Mouse (Mus musculus): ENCODE data around the gene St3gal4. TPM values are rescaled to one million over a fixed set of nuclear protein-coding genes. Genes with fewer than 3 reads are reported as not detected.

St3gal4 gene
- polyA plus RNA-seq, 1 experiment from 2014 or later, result 10.7 TPM

- Histone ChIP-seq H3K4me2 (no peak overlapping the region), H3K4me3 (ENCODE audit: low read depth, low read length) (no peak overlapping the region), H3K27ac (ENCODE audit: low read depth, low read length) (no peak overlapping the region), H3K27me3 (ENCODE audit: control insufficient read depth, insufficient read depth, low read length) (0 out of 2 replicates have a peak, but pooled peaks cover 2% of the 10 kb centered on the region), H3K4me1 (ENCODE audit: control insufficient read depth, insufficient read depth, low read length) (0 out of 2 replicates have a peak, but pooled peaks cover 2% of the 10 kb centered on the region), H3K9me3 (ENCODE audit: control insufficient read depth, low read length) (no peaks in the 10 kb centered on the region), H3K9ac (ENCODE audit: low read length) (no peak overlapping the region), H3K36me3 (ENCODE audit: control insufficient read depth, insufficient read depth, low read length) (no peaks in the 10 kb centered on the region)
- ATAC-seq (ENCODE audit: low FRiP score), result 0 out of 2 replicates have a peak, but pooled peaks have one; percentile 8
- no peak for DNase-seq (ENCODE audit: low spot score, missing footprints)
- 64% methylated on average over 11 of the region's 11 CpGs for WGBS
Observed at GRCm38 (mm10) chr9:35020015-35020653, 98.9 kb downstream of the St3gal4 start.

GRCm38 (mm10) chr9:35019372-35019771 is 99.7 kb downstream of the St3gal4 start:
- Histone ChIP-seq H3K9ac (ENCODE audit: low read length) (no peak overlapping the region), H3K4me1 (ENCODE audit: control insufficient read depth, insufficient read depth, low read length) (no peaks in the 10 kb centered on the region), H3K4me2 (no peak overlapping the region), H3K27ac (ENCODE audit: low read depth, low read length) (no peak overlapping the region), H3K4me3 (ENCODE audit: low read depth, low read length) (no peak overlapping the region), H3K9me3 (ENCODE audit: control insufficient read depth, low read length) (no peaks in the 10 kb centered on the region), H3K36me3 (ENCODE audit: control insufficient read depth, insufficient read depth, low read length) (no peaks in the 10 kb centered on the region), H3K27me3 (ENCODE audit: control insufficient read depth, insufficient read depth, low read length) (0 out of 2 replicates have a peak, but pooled peaks cover 2% of the 10 kb centered on the region)
- 9% methylated on average over 3 of the region's 3 CpGs for WGBS
- peak; percentile 71 for ATAC-seq (ENCODE audit: low FRiP score)
- DNase-seq (ENCODE audit: low spot score, missing footprints), result peak; percentile 96

- Histone ChIP-seq H3K27me3 (ENCODE audit: control insufficient read depth, insufficient read depth, low read length) (no peaks in the 10 kb centered on the region), H3K9me3 (ENCODE audit: control insufficient read depth, low read length) (no peaks in the 10 kb centered on the region), H3K4me3 (ENCODE audit: low read depth, low read length) (no peak overlapping the region), H3K36me3 (ENCODE audit: control insufficient read depth, insufficient read depth, low read length) (no peaks in the 10 kb centered on the region), H3K4me1 (ENCODE audit: control insufficient read depth, insufficient read depth, low read length) (no peaks in the 10 kb centered on the region), H3K27ac (ENCODE audit: low read depth, low read length) (no peak overlapping the region), H3K4me2 (no peak overlapping the region), H3K9ac (ENCODE audit: low read length) (no peak overlapping the region)
- ATAC-seq (ENCODE audit: low FRiP score) (no peak), DNase-seq (ENCODE audit: low spot score, missing footprints) (no peak)
- 61% methylated on average over 5 of the region's 5 CpGs for WGBS
Observed at GRCm38 (mm10) chr9:35018056-35018455, 101.0 kb downstream of the St3gal4 start.

- Histone ChIP-seq H3K9ac (ENCODE audit: low read length) (no peak overlapping the region), H3K4me2 (no peak overlapping the region), H3K27ac (ENCODE audit: low read depth, low read length) (no peak overlapping the region), H3K27me3 (ENCODE audit: control insufficient read depth, insufficient read depth, low read length) (no peaks in the 10 kb centered on the region), H3K4me3 (ENCODE audit: low read depth, low read length) (no peak overlapping the region), H3K9me3 (ENCODE audit: control insufficient read depth, low read length) (no peaks in the 10 kb centered on the region), H3K4me1 (ENCODE audit: control insufficient read depth, insufficient read depth, low read length) (no peaks in the 10 kb centered on the region), H3K36me3 (ENCODE audit: control insufficient read depth, insufficient read depth, low read length) (no peaks in the 10 kb centered on the region)
- DNase-seq (ENCODE audit: low spot score, missing footprints) (no peak), ATAC-seq (ENCODE audit: low FRiP score) (no peak)
- WGBS, result 48% methylated on average over 13 of the region's 13 CpGs
Observed at GRCm38 (mm10) chr9:35017563-35017962, 101.5 kb downstream of the St3gal4 start.

GRCm38 (mm10) chr9:35016762-35017161 is 102.3 kb downstream of the St3gal4 start:
- DNase-seq (ENCODE audit: low spot score, missing footprints), result no peak
- no peaks in the 10 kb centered on the region for H3K9me3 ChIP-seq (ENCODE audit: control insufficient read depth, low read length)
- no peak overlapping the region for H3K4me2 ChIP-seq
- H3K27ac ChIP-seq (ENCODE audit: low read depth, low read length), result no peak overlapping the region
- H3K4me3 ChIP-seq (ENCODE audit: low read depth, low read length), result no peak overlapping the region
- H3K4me1 ChIP-seq (ENCODE audit: control insufficient read depth, insufficient read depth, low read length), result no peaks in the 10 kb centered on the region
- WGBS, result 55% methylated on average over 4 of the region's 4 CpGs
- H3K9ac ChIP-seq (ENCODE audit: low read length), result no peak overlapping the region
- H3K27me3 ChIP-seq (ENCODE audit: control insufficient read depth, insufficient read depth, low read length), result no peaks in the 10 kb centered on the region
- H3K36me3 ChIP-seq (ENCODE audit: control insufficient read depth, insufficient read depth, low read length), result no peaks in the 10 kb centered on the region
- no peak; the same call in 1 of the 2 replicates for ATAC-seq (ENCODE audit: low FRiP score)

- Histone ChIP-seq H3K9me3 (ENCODE audit: control insufficient read depth, low read length) (no peaks in the 10 kb centered on the region), H3K27ac (ENCODE audit: low read depth, low read length) (no peak overlapping the region), H3K27me3 (ENCODE audit: control insufficient read depth, insufficient read depth, low read length) (no peaks in the 10 kb centered on the region), H3K4me3 (ENCODE audit: low read depth, low read length) (no peak overlapping the region), H3K9ac (ENCODE audit: low read length) (no peak overlapping the region), H3K36me3 (ENCODE audit: control insufficient read depth, insufficient read depth, low read length) (no peaks in the 10 kb centered on the region), H3K4me1 (ENCODE audit: control insufficient read depth, insufficient read depth, low read length) (no peaks in the 10 kb centered on the region), H3K4me2 (no peak overlapping the region)
- WGBS, result 82% methylated on average over 14 of the region's 14 CpGs
- DNase-seq (ENCODE audit: low spot score, missing footprints) (no peak), ATAC-seq (ENCODE audit: low FRiP score) (no peak)
Observed at GRCm38 (mm10) chr9:35007697-35008341, 111.2 kb downstream of the St3gal4 start.

- ATAC-seq (ENCODE audit: low FRiP score) (no peak), DNase-seq (ENCODE audit: low spot score, missing footprints) (no peak)
- H3K9me3 ChIP-seq (ENCODE audit: control insufficient read depth, low read length), result no peaks in the 10 kb centered on the region
- H3K4me3 ChIP-seq (ENCODE audit: low read depth, low read length), result no peak overlapping the region
- no peak overlapping the region for H3K27ac ChIP-seq (ENCODE audit: low read depth, low read length)
- 88% methylated on average over 4 of the region's 4 CpGs for WGBS
- no peaks in the 10 kb centered on the region for H3K27me3 ChIP-seq (ENCODE audit: control insufficient read depth, insufficient read depth, low read length)
- no peaks in the 10 kb centered on the region for H3K4me1 ChIP-seq (ENCODE audit: control insufficient read depth, insufficient read depth, low read length)
- H3K9ac ChIP-seq (ENCODE audit: low read length), result no peak overlapping the region
- no peaks in the 10 kb centered on the region for H3K36me3 ChIP-seq (ENCODE audit: control insufficient read depth, insufficient read depth, low read length)
- no peak overlapping the region for H3K4me2 ChIP-seq
Observed at GRCm38 (mm10) chr9:35004113-35004512, 115.0 kb downstream of the St3gal4 start.

GRCm38 (mm10) chr9:34997880-34998865 is 120.9 kb downstream of the St3gal4 start:
- no peak overlapping the region for H3K4me2 ChIP-seq
- peaks cover 11% of the 10 kb centered on the region for H3K4me1 ChIP-seq (ENCODE audit: control insufficient read depth, insufficient read depth, low read length)
- 75% methylated on average over 9 of the region's 9 CpGs for WGBS
- no peak for ATAC-seq (ENCODE audit: low FRiP score)
- no peaks in the 10 kb centered on the region for H3K36me3 ChIP-seq (ENCODE audit: control insufficient read depth, insufficient read depth, low read length)
- H3K9me3 ChIP-seq (ENCODE audit: control insufficient read depth, low read length), result no peaks in the 10 kb centered on the region
- no peak for DNase-seq (ENCODE audit: low spot score, missing footprints)
- no peak overlapping the region for H3K9ac ChIP-seq (ENCODE audit: low read length)
- no peaks in the 10 kb centered on the region for H3K27me3 ChIP-seq (ENCODE audit: control insufficient read depth, insufficient read depth, low read length)
- H3K27ac ChIP-seq (ENCODE audit: low read depth, low read length), result no peak overlapping the region
- H3K4me3 ChIP-seq (ENCODE audit: low read depth, low read length), result no peak overlapping the region
